Mouse (Mus musculus) spleen, adult 2 months (tissue): ENCODE data around the gene Rrm1. TPM values are rescaled to one million over a fixed set of nuclear protein-coding genes. Genes with fewer than 3 reads are reported as not detected.
"Not testable (repeated sequence)": the region's sequence is repeated elsewhere in the genome, so short reads cannot be mapped to it uniquely, and the experiment has no call there.

Source experiments
- DNase-seq, 2 experiments: peaks; one replicate each; pipeline versions ENCODE4 v3.0.0 to v3.0.0-alpha.2; 2012 to 2021; ENCODE audit warnings: low spot score in 2 of 2, low read depth in 1 of 2
- H3K27ac ChIP-seq: fragments of 200-500 bp; 2 replicates; pipeline ENCODE4 v1.5.1; 2012; ENCODE audit warnings: low read length, inconsistent platforms; ENCODE audit not compliant: insufficient read depth
- H3K27me3 ChIP-seq: fragments of 200-500 bp; 2 replicates; pipeline ENCODE4 v1.6.1; 2012; ENCODE audit warnings: mild to moderate bottlenecking, moderate library complexity, low read length, inconsistent platforms; ENCODE audit not compliant: control insufficient read depth, insufficient read depth
- H3K36me3 ChIP-seq: fragments of 200-500 bp; 2 replicates; pipeline ENCODE4 v1.6.1; 2012; ENCODE audit warnings: mild to moderate bottlenecking, low read length, inconsistent platforms; ENCODE audit not compliant: control insufficient read depth, insufficient read depth
- H3K4me1 ChIP-seq: fragments of 200-500 bp; 2 replicates; pipeline ENCODE4 v1.6.1; 2011; ENCODE audit warnings: inconsistent platforms; ENCODE audit not compliant: control insufficient read depth, insufficient read depth, insufficient read length
- H3K4me3 ChIP-seq: fragments of 200-500 bp; 2 replicates; pipeline ENCODE4 v1.5.1; 2011; ENCODE audit warnings: mild to moderate bottlenecking, inconsistent platforms; ENCODE audit not compliant: insufficient read depth, insufficient read length; ENCODE audit errors: extremely low read depth
- CTCF ChIP-seq: fragments of 200-500 bp; IDR thresholded peaks from 2 replicates; pipeline ENCODE4 v1.5.1; 2011; ENCODE audit warnings: mild to moderate bottlenecking, inconsistent platforms; ENCODE audit not compliant: insufficient read depth, insufficient read length, insufficient replicate concordance; ENCODE audit errors: extremely low read depth
- POLR2A ChIP-seq: fragments of 200-500 bp; IDR thresholded peaks from 2 replicates; pipeline ENCODE4 v1.6.1; 2011; ENCODE audit warnings: low read depth, low read length, inconsistent platforms
- WGBS: fragments of 180-500 bp; shearing (Covaris S2); methylation state at CpG from one replicate; pipeline ENCODE4 v1.1.7; 2018; 5-methylcytosine and 5-hydroxymethylcytosine counted together
- polyA plus RNA-seq: library from polyadenylated mRNA; depleted of rRNA; stranded (reverse); fragments of >200 nt; gene quantifications from 2 replicates; pipeline ENCODE4 v1.2.3, GENCODE M21; 2012

Gene Rrm1
- polyA plus RNA-seq, 1 experiment = 10.5 TPM

DNA sequence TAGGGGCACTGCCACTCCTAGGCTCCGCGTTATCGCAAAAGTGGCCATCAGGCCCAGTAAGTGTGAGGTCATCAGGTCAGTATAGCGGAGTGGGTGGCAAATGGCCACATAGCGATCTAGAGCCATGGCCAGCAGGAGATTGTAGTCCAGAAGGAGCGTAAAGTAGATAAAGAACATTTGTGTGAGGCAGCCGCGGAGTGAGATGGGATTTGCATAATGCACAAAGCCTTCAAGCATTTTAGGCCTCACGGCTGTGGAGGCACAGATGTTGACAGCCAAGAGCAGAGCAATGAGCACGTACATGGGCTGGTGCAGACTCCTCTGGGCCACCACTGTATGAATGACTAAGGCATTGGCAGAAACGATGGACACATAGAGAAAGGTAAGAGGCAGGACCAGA is 35.9 kb downstream of the Rrm1 start:
- Histone ChIP-seq H3K36me3 (no peaks in the 10 kb centered on the region), H3K4me3 (no peak overlapping the region), H3K27ac (no peak overlapping the region), H3K27me3 (no peaks in the 10 kb centered on the region), H3K4me1 (no peaks in the 10 kb centered on the region)
- no peak for DNase-seq
- no peak for TF ChIP-seq POLR2A
- TF ChIP-seq CTCF = no peak
- WGBS = 94% methylated on average over 11 of the region's 11 CpGs

DNA sequence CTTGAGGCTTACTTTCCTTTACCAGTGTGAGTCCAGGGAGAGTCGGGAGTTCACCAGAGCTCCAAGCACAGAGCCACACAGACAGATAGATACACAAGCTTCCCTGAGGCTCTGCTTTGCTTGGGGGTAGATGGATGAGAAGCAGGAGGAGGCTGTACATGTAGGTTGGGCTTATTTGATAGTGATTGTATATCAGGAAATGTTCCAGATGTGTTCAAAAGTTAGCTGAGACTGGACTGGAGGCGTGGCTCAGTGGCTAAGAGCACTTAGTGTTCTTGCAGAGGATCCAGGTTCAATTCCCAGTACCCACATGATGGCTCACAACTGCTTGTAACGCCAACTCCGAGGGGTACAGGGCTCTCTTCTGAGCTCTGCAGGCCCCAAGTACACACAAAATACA is 36.9 kb downstream of the Rrm1 start:
- Histone ChIP-seq H3K27ac (no peak overlapping the region), H3K4me1 (no peaks in the 10 kb centered on the region), H3K27me3 (no peaks in the 10 kb centered on the region), H3K36me3 (no peaks in the 10 kb centered on the region), H3K4me3 (no peak overlapping the region)
- TF ChIP-seq CTCF (no peak), POLR2A (no peak)
- 84% methylated on average over 4 of the region's 4 CpGs for WGBS
- DNase-seq = no peak

GRCm38 (mm10) chr7:102478926-102479325 is 37.4 kb downstream of the Rrm1 start:
- Histone ChIP-seq H3K36me3 (no peaks in the 10 kb centered on the region), H3K27me3 (no peaks in the 10 kb centered on the region), H3K4me3 (no peak overlapping the region), H3K4me1 (no peaks in the 10 kb centered on the region), H3K27ac (no peak overlapping the region)
- 72% methylated on average over 3 of the region's 3 CpGs for WGBS
- no peak for TF ChIP-seq CTCF
- TF ChIP-seq POLR2A = no peak
- no peak for DNase-seq

DNA sequence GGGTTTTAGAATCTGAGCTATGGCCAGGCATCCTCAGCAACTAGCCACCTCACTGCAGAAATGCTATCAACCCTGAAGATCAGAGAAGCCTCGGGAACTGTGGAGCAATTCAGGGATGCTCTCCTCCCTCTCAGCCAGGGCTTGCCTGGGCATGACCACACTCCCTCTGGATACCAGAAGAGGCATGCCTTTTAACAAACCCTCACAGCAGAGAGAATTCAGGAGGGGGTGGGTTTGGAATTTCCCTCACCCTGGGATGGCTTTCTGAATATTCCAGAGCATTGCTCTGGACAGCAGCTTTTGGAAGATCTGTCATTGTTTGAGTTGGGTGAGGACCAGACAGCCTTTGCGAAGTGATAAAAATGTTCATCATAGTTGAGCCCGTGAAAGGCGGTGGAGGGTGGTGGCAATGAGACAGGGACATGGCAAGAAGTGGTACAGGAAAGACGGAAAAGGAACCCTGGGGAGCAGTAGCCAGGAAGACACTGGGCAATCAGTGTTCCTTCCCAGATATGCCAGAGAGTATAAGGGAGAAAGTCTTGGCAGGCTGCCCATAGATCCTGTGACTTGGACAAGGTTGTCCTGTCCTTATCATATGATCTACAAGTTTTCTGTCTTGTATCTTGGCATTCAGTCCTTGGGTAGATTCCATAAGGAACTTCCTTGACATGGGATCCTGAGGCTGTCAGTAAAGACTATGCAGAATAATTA is 38.0 kb downstream of the Rrm1 start:
- no peak overlapping the region for H3K27ac ChIP-seq
- WGBS = 83% methylated on average over 5 of the region's 5 CpGs

GRCm38 (mm10) chr7:102480821-102481220 is 39.3 kb downstream of the Rrm1 start:
- TF ChIP-seq CTCF (no peak), POLR2A (no peak)
- Histone ChIP-seq H3K4me1 (no peaks in the 10 kb centered on the region), H3K27me3 (no peaks in the 10 kb centered on the region), H3K27ac (no peak overlapping the region), H3K36me3 (no peaks in the 10 kb centered on the region), H3K4me3 (no peak overlapping the region)
- no peak for DNase-seq
- 82% methylated on average over 4 of the region's 4 CpGs for WGBS

More for the DNA sequence above, 38.0 kb downstream of the Rrm1 start:
- TF ChIP-seq CTCF = no peak
- no peak for TF ChIP-seq POLR2A
- Histone ChIP-seq H3K4me3 (no peak overlapping the region), H3K27me3 (no peaks in the 10 kb centered on the region), H3K36me3 (no peaks in the 10 kb centered on the region), H3K4me1 (no peaks in the 10 kb centered on the region)
- DNase-seq = no peak

DNA sequence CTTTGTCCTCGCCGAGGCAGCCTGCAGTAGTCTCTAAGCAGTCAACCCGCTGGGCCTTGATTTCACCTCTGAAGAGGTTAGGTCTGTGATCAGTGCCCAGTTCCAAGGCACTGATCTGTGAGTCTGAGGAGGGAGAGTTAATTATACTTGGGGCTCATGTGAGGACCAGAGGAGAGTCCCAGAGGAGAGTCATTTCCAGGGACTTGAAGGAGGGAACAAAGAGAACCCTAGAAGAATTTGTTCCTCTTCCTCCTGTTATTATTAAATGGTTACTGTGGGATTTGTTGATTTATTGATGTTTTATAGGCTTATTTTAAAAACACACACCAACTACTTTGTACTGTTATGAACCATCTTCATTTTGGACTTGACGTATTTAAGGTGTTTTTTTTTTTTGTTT is 40.1 kb downstream of the Rrm1 start, which contains the start of gene Olfr543:
Olfr543 (minus strand) TSS at position 101 of the 400 bp plus-strand sequence.
- no peaks in the 10 kb centered on the region for H3K27me3 ChIP-seq
- no peak for DNase-seq
- TF ChIP-seq CTCF (no peak), POLR2A (no peak)
- no peak within 1 kb of the TSS for H3K4me3 ChIP-seq
- H3K4me1 ChIP-seq = no peaks in the 10 kb centered on the region
- 94% methylated on average over 4 of the region's 4 CpGs for WGBS
- H3K36me3 ChIP-seq = no peaks in the 10 kb centered on the region
- H3K27ac ChIP-seq = no peak within 1 kb of the TSS

DNA sequence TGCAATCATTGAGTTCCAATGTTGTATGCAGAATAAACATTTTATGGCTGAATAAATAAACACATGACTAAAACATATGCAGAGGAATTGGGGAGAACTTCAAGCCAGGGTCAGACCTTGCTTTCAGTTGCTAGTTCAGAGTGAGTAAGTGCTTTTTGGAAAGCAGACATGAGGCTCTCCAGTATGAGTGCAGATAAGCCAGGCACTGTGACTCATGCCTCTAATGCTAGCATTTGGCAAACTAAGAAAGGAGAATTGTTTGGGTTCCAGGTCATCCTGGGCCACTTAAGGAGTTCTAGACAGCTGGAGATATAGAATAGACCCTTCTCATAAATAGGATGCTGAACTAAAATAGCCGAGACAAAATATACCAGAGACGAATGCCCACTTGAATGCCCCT is 42.2 kb downstream of the Rrm1 start:
- H3K36me3 ChIP-seq = no peaks in the 10 kb centered on the region
- no peak overlapping the region for H3K4me3 ChIP-seq
- H3K4me1 ChIP-seq = no peaks in the 10 kb centered on the region
- WGBS = 83% methylated on average over 2 of the region's 2 CpGs
- no peak overlapping the region for H3K27ac ChIP-seq
- H3K27me3 ChIP-seq = no peaks in the 10 kb centered on the region
- TF ChIP-seq CTCF = no peak
- TF ChIP-seq POLR2A = no peak
- DNase-seq = no peak

DNA sequence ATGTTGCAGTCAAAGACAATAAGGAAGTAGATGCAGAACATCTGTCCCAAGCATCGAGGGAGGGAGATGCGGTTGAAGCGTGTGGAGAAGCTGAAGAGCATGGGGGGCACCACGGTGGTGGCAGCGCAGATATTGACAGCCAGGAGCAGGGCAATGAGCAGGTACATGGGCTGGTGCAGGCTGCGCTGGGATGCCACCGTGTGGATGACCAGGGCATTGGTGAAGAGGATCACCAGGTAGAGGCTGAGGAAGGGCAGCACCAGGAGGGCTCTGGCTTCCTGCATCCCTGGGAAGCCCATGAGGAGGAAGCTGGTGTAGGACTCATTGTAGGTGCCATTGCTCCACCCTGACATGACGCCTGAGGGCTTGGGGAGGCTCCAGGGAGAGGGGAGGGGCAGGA is 43.3 kb downstream of the Rrm1 start:
- DNase-seq, H3K4me1 ChIP-seq, H3K27ac ChIP-seq, H3K27me3 ChIP-seq, H3K36me3 ChIP-seq, H3K4me3 ChIP-seq: not testable (repeated sequence)
- 67% methylated on average over 8 of the region's 8 CpGs for WGBS
